Mouse (Mus musculus) neural tube, embryonic 15.5 days (tissue): ENCODE results near the gene Rnf44. TPM values are rescaled to one million over a fixed set of nuclear protein-coding genes. Genes with fewer than 3 reads are reported as not detected.
A peak's percentile ranks its signal among the peaks of the same experiment; 100 is the strongest.

Experiments
- ATAC-seq: fragments of 200-750 bp; cut with Nextera tagmentation; 2 replicates; pipeline ENCODE4 v1.8.0; 2017; ENCODE audit warnings: mild to moderate bottlenecking, moderate TSS enrichment, moderate library complexity; ENCODE audit not compliant: low FRiP score
- H3K27ac ChIP-seq: fragments of 300-500 bp; sonication (generic); replicated peaks from 2 replicates; pipeline ENCODE4 v1.5.1; 2015; ENCODE audit warnings: mild to moderate bottlenecking, inconsistent platforms
- H3K27me3 ChIP-seq: fragments of 300-500 bp; sonication (generic); replicated peaks from 2 replicates; pipeline ENCODE4 v1.6.1; 2015; ENCODE audit warnings: inconsistent platforms
- H3K36me3 ChIP-seq: fragments of 300-500 bp; sonication (generic); 2 replicates; pipeline ENCODE4 v1.6.1; 2015; ENCODE audit warnings: inconsistent platforms
- H3K4me1 ChIP-seq: fragments of 300-500 bp; sonication (generic); 2 replicates; pipeline ENCODE4 v1.6.1; 2015; ENCODE audit warnings: inconsistent platforms
- H3K4me2 ChIP-seq: fragments of 300-500 bp; sonication (generic); 2 replicates; pipeline ENCODE4 v1.6.1; 2015; ENCODE audit warnings: inconsistent platforms, mild to moderate bottlenecking, moderate library complexity
- H3K4me3 ChIP-seq: fragments of 300-500 bp; sonication (generic); replicated peaks from 2 replicates; pipeline ENCODE4 v1.5.1; 2015; ENCODE audit warnings: mild to moderate bottlenecking, inconsistent platforms
- H3K9ac ChIP-seq: fragments of 300-500 bp; sonication (generic); replicated peaks from 2 replicates; pipeline ENCODE4 v1.6.1; 2015; ENCODE audit warnings: mild to moderate bottlenecking, inconsistent platforms
- H3K9me3 ChIP-seq: fragments of 300-500 bp; sonication (generic); replicated peaks from 2 replicates; pipeline ENCODE4 v1.6.1; 2016; ENCODE audit warnings: inconsistent platforms
- WGBS: fragments of 180-500 bp; shearing (Covaris S2); methylation state at CpG from one replicate; pipeline ENCODE4 v1.1.7; 2015; ENCODE audit warnings: mixed read lengths; 5-methylcytosine and 5-hydroxymethylcytosine counted together
- polyA plus RNA-seq: library from polyadenylated mRNA; unstranded; fragments of >200 nt; fragmentation: Nextera tagmentation; extraction: Ambion mirVana; gene quantifications from 2 replicates; pipeline ENCODE4 v1.2.1, GENCODE M21; 2015

Gene Rnf44
- polyA plus RNA-seq, 1 experiment from 2014 or later, result 73.5 TPM

DNA sequence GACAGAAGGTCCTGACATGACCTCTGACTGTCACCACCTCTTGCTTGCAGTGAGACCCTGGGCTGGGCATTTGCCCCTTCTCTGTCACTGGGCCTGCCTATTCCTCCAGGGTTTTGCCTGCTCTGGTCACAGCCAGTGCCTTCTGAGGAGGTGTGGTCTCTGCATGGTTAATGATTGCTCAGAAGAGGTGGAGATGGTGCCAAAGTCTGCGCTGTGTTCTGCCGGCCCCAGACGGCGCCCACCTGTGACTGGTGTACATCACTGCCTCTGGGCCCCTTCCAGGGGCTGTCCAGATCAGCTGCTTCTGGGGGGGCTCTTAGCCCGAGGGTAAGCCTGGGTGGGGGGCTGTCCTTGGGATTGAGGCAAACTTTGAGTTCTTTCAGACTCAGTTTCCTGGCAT lies 7.5 kb upstream of the Rnf44 start, which contains the start of gene Cdhr2:
TSS of gene Cdhr2 (plus strand) at position 219 of the 400 bp plus-strand sequence.
- Histone ChIP-seq H3K36me3 (no peaks in the 10 kb centered on the region), H3K4me2 (no peak within 1 kb of the TSS), H3K4me3 (no peak within 1 kb of the TSS), H3K27me3 (no peaks in the 10 kb centered on the region), H3K27ac (no peak within 1 kb of the TSS), H3K4me1 (no peaks in the 10 kb centered on the region), H3K9me3 (no peaks in the 10 kb centered on the region), H3K9ac (no peak within 1 kb of the TSS)
- WGBS, result 66% methylated on average over 5 of the region's 5 CpGs
- no peak for ATAC-seq

DNA sequence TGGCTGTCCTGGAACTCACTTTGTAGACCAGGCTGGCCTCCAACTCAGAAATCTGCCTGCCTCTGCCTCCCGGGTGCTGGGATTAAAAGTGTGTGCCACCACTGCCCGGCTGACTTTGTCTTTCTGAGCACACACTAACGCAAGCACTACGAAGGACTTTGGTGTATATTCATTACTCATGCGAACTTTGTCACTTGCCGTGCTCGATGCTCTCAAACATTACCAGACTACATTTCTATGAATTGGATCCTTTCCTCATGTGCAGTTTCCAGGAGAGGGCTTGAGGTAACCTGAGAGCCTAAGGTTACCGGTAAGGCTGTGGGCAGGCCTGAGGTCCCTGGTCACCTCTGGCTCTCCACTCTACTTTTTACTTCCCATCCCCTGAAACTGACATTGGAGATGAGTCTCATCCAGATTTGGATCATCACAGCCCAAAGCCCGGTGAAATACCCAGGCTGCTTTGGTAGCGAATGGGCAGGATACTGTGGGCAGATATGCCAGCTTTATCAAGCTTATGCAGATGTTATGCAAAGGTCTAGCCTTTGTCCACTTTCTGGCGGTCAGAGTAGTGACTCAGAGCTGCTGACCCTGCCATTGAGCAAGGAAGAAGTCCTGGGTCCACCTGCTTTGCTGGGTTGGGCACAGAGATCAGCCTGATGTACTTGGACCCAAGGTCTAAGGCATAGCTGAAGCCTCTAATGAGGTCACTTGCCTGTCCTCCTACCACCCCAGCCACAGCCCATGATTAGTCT lies 1.9 kb upstream of the Rnf44 start:
- H3K4me3 ChIP-seq, result no peak overlapping the region
- H3K36me3 ChIP-seq, result no peaks in the 10 kb centered on the region
- peaks cover 28% of the 10 kb centered on the region for H3K4me1 ChIP-seq
- no peak overlapping the region for H3K9ac ChIP-seq
- no peak overlapping the region for H3K4me2 ChIP-seq
- ATAC-seq, result no peak
- H3K27ac ChIP-seq, result no peak overlapping the region
- 94% methylated on average over 11 of the region's 11 CpGs for WGBS
- no peaks in the 10 kb centered on the region for H3K27me3 ChIP-seq
- H3K9me3 ChIP-seq, result no peaks in the 10 kb centered on the region

DNA sequence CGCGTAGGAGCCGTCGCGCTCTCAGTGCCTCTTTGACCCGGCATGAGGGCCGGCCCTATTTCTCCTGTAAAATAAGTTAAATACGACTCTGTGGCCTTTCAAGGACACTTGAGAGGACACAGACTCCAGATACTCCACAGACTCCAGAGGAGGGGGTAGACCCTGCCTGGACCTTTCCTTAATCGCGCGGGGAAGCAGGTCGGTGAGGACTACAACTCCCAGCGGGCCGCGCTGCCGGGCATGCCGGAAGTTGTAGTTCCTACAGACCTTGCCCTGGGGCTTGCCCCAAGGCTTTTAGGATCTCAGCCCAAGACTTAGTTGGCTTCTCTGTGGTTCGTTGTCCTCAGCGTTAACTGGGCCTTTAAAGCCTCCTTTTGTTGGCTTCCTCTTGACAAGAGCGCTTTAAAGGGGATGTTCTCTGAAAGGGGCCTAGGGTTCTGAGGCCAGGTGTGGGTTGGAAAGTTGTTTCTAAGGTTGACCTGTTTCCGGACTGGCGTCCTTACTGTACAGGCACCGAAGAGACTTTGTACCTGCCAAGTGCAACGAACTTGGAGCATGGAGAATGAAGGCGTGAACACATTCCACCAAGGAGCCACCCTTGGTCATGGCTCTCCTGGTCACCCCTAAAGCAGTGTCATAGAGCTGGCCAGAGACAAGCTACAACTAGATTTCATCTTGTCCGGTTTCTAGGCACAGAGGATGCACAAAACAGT lies 797 bp upstream of the Rnf44 start:
- Histone ChIP-seq H3K9me3 (no peaks in the 10 kb centered on the region), H3K36me3 (no peaks in the 10 kb centered on the region), H3K27ac (peak overlapping the region; percentile 98), H3K4me2 (peak overlapping the region; percentile 91), H3K4me1 (peaks cover 34% of the 10 kb centered on the region), H3K9ac (peak overlapping the region; percentile 59), H3K4me3 (peak overlapping the region; percentile 79), H3K27me3 (no peaks in the 10 kb centered on the region)
- 20% methylated on average over 22 of the region's 26 CpGs for WGBS
- ATAC-seq, result peak; percentile 86

DNA sequence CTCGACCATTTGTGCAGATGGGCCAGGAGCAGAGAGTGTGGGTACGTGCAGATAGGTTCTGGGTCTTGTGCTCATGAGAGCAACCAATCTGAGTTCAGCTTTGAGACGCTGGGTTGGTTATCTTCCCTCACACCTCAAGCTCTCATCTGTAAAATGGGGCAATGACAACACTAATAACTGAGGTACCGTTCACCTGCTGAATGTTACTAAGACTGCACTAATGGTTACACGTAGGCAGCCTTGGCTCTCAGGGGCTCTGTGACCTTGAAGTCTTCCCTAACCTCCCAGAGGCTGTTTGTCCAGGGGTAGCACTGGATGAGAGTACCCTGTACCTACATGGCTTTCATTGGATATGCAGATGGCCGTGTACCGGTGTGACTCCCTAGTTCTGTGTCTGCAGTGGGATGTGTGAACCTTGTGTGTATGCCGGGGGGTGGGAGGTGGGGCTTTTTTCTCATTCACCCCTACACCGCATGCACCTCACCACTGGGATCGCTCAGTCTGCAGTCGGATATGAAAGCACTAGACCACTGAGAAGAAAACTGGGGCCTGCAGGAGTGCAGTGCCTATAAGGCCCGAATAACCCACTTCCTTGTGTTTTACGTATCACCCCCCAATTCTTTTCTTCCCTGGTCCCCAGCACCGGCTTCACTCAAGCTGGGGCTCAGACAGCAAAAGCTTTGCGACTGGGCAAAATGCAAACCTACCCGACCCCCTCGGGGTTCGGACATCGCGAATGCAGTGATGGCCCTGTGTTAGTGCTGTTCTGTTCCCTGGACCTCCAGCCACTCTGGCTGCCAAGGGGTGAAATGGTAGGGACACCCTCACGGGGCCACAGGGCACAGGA lies 773 bp downstream of the Rnf44 start:
- H3K4me1 ChIP-seq, result peaks cover 46% of the 10 kb centered on the region
- no peaks in the 10 kb centered on the region for H3K9me3 ChIP-seq
- peak overlapping the region; percentile 79 for H3K4me3 ChIP-seq
- peak overlapping the region; percentile 97 for H3K9ac ChIP-seq
- no peaks in the 10 kb centered on the region for H3K36me3 ChIP-seq
- no peaks in the 10 kb centered on the region for H3K27me3 ChIP-seq
- H3K4me2 ChIP-seq, result peak overlapping the region; percentile 91
- H3K27ac ChIP-seq, result peak overlapping the region; percentile 98
- 13% methylated on average over 21 of the region's 21 CpGs for WGBS
- ATAC-seq, result no peak

DNA sequence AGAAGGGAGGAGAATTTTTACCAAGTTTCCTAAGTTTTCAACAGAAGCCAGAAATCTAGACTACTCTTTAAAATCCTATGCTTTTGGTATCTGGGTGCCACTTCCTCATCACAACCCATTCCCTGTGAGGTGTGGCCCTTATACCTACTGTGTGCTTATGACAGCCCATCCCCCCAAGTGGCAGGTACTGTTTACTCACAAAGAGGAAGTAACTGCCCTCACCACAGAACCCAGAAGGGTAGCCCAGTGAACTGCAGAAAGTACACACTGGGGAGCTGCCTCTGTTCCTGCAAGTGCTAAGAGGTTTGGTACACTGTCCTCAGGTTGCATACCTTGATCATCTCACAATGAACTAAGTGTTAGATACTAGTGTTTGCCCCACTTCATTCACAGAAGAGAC lies 2.0 kb downstream of the Rnf44 start:
- Histone ChIP-seq H3K9ac (peak overlapping the region; percentile 97; the same call in 1 of the 2 replicates), H3K36me3 (no peaks in the 10 kb centered on the region), H3K9me3 (no peaks in the 10 kb centered on the region), H3K4me3 (peak overlapping the region; percentile 79; the same call in 1 of the 2 replicates), H3K4me1 (peaks cover 46% of the 10 kb centered on the region), H3K27me3 (no peaks in the 10 kb centered on the region), H3K27ac (no peak overlapping the region), H3K4me2 (peak overlapping the region; percentile 91)
- no peak for ATAC-seq

DNA sequence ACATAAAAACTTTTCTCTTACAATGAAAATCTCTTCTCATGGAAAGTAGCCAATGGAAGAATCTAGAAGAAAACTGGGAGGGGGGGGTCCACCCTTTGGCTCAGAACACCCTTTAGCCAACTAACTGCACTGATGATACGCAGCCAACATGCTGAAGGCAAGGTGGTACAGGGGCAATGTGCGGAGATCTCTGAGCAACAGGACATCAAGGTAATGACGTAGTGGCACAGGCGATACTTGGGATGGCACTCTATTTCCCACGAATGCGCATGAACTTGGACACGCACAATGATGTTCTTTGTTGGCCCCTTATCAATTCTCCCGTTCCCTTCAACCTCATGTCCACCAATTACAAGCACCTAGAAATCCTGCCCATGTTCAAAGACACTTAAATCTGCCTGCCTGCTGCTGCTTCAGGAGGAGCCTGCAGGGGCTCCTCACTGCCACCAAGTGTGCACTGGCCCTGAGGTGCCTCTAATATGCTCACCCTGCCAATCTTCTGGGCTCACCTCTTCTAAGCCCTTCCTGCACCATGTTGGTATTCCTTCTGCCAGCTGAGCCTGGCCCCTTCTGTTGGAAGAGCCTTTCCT lies 3.5 kb downstream of the Rnf44 start:
- Histone ChIP-seq H3K27ac (no peak overlapping the region), H3K4me3 (no peak overlapping the region), H3K4me2 (no peak overlapping the region), H3K9ac (no peak overlapping the region), H3K9me3 (no peaks in the 10 kb centered on the region), H3K4me1 (peaks cover 60% of the 10 kb centered on the region), H3K27me3 (no peaks in the 10 kb centered on the region), H3K36me3 (no peaks in the 10 kb centered on the region)
- WGBS, result 92% methylated on average over 8 of the region's 8 CpGs
- ATAC-seq, result no peak

DNA sequence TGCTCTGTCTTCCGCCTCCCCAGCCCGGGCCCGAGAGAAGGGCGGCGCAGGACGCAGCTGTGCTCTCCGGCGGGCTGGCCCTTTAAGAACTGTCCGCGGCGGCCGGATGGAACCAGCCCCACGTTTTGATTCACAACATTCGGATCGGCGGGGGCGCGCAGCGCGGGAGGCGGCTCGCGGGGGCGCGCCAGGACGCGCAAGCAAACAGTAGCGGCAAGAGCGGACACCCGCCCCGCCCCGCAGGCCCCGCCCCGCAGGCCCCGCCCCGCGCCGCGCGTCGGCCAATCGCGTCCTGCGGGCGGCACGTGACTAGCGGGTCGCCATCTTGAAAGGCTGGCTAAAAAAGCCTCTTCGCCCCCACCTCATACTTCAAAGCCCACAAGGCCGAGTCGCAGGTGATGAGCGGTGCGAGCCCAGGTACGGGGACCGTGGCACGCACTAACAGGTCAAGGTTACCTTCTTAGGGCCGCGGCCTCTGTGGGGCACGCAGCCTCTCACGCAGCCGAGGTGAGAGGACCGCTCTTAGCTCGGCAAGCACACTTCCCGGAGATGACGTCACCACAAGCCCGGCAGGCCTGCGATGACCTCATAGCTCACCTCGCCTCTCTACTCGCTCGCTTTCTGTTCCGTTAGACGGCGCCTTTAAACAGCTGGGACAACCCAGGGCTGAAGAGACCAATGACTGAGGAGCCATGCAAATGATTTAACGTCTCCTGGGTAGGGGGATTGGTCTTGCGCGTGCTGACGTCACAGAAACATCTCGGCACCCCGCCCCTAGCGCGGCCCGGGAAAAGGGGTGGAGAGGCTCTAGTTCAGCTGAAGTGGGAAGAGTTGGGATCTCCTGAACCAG lies 5.9 kb downstream of the Rnf44 start:
- Histone ChIP-seq H3K27me3 (no peaks in the 10 kb centered on the region), H3K4me3 (peak overlapping the region; percentile 78), H3K36me3 (peaks cover 16% of the 10 kb centered on the region), H3K9me3 (no peaks in the 10 kb centered on the region), H3K9ac (peak overlapping the region; percentile 86), H3K4me1 (peaks cover 68% of the 10 kb centered on the region), H3K27ac (peak overlapping the region; percentile 99), H3K4me2 (peak overlapping the region; percentile 89)
- peak; percentile 90 for ATAC-seq
- under 1% methylated on average over 80 of the region's 82 CpGs for WGBS

DNA sequence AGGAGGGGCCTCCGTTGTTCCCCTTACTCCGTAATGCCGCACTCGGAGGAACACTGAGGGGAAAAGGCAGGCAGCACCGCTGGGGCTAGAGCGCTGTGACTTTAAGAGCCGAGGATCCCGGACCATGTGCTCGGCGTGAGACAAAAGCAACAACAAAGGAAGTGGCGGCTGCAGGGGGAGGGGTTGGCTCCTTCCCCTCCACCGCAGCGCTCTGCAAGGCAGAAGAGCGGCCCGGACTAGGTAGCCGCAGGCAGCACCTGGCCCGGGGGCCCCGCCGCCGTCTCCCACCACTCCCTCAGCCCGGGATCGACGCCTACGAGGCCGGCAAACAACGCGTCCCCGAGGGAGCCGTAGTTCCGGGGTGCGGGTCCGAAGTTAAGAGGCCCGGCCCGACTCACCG lies 6.6 kb downstream of the Rnf44 start:
- H3K4me1 ChIP-seq, result peaks cover 61% of the 10 kb centered on the region
- peak overlapping the region; percentile 78 for H3K4me3 ChIP-seq
- under 1% methylated on average over 30 of the region's 35 CpGs for WGBS
- H3K4me2 ChIP-seq, result peak overlapping the region; percentile 89
- peak; percentile 71 for ATAC-seq
- no peaks in the 10 kb centered on the region for H3K9me3 ChIP-seq
- H3K27me3 ChIP-seq, result no peaks in the 10 kb centered on the region
- peaks cover 23% of the 10 kb centered on the region for H3K36me3 ChIP-seq
- peak overlapping the region; percentile 86 for H3K9ac ChIP-seq
- peak overlapping the region; percentile 99 for H3K27ac ChIP-seq

DNA sequence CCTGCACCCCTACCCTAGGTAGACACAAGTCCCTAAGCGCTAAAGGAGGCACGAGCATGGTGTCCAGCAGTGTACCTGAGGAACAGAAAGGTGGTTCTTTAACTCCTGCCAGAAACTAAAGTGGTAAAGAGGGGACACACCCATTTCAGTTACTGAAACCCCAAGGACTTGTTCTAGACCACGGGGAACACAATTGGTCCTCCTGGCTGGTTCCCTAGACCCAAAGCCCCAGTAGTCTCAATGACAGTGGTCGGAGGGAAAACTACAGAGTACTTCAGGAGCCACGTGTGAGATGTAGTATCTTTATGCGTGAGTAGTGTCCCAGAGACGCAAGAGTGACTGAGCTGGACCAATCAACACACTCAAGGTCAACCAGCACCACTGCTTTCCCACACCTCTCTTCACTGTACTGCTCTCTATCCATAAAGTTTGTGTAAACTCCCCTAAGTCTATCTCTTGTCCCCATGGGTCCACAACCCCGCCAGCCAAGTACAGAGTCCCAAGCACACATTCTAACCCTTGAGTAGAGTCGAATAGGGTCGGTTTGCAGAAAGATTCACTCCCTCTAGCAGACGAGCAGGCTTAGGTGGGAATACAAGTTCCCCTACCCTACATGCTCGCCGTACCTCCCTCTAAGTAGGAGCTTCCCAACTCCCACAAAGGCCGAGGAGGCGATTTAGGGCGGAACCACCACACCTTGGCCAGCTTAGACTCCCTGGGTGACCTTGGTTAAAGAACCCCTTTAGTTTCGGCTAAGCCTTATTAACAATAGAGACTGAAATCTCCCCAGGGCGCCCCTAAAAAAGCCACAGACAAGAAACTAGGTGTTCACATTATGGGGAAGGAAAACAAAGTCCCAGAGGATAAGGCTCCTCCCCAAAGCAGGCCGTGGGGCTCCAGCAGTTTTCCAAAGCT lies 7.3 kb downstream of the Rnf44 start:
- peak overlapping the region; percentile 78 for H3K4me3 ChIP-seq
- ATAC-seq, result no peak
- H3K4me2 ChIP-seq, result peak overlapping the region; percentile 89
- peaks cover 30% of the 10 kb centered on the region for H3K36me3 ChIP-seq
- WGBS, result 5% methylated on average over 19 of the region's 19 CpGs
- H3K9ac ChIP-seq, result peak overlapping the region; percentile 86
- peak overlapping the region; percentile 99 for H3K27ac ChIP-seq
- H3K9me3 ChIP-seq, result no peaks in the 10 kb centered on the region
- H3K27me3 ChIP-seq, result no peaks in the 10 kb centered on the region
- H3K4me1 ChIP-seq, result peaks cover 54% of the 10 kb centered on the region

DNA sequence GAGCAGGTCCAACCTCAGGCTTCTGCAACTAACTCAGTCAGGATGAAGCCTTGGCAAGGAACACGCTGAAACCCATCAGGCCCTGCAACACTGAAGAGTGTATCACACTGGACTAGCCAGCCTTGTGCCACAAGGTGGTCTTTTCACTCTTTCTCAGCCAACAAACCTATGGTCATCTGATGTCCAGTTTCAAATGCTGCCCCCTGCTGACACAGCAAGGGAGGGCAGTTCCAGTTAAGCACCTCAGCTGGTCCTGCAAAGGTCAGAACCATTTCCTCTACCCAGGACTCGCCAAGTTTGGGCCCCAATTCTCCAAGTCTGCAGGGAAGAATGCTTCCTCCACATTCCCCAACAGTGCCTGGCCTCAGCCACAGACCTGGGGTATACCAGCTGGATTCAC lies 8.5 kb downstream of the Rnf44 start:
- ATAC-seq, result no peak
- H3K4me3 ChIP-seq, result peak overlapping the region; percentile 78
- peaks cover 42% of the 10 kb centered on the region for H3K36me3 ChIP-seq
- H3K4me1 ChIP-seq, result peaks cover 43% of the 10 kb centered on the region
- H3K27ac ChIP-seq, result no peak overlapping the region
- H3K4me2 ChIP-seq, result peak overlapping the region; percentile 89
- H3K9me3 ChIP-seq, result no peaks in the 10 kb centered on the region
- peak overlapping the region; percentile 86 for H3K9ac ChIP-seq
- H3K27me3 ChIP-seq, result no peaks in the 10 kb centered on the region
- WGBS, result 46% methylated on average over 2 of the region's 2 CpGs
